Mouse (Mus musculus) lung, adult 2 months (tissue): ENCODE results near the gene Naif1.

Experiments used
- CTCF ChIP-seq: fragments of 200-500 bp; IDR thresholded peaks from 2 replicates; pipeline ENCODE4 v1.5.1; 2011; ENCODE audit warnings: mild to moderate bottlenecking, low read length, control low read depth; ENCODE audit not compliant: insufficient read depth
- POLR2A ChIP-seq: fragments of 200-500 bp; IDR thresholded peaks from 2 replicates; pipeline ENCODE4 v1.6.1; 2011; ENCODE audit warnings: low read depth, mild to moderate bottlenecking, control low read depth, low read length, borderline replicate concordance; ENCODE audit errors: extremely low read depth

DNA sequence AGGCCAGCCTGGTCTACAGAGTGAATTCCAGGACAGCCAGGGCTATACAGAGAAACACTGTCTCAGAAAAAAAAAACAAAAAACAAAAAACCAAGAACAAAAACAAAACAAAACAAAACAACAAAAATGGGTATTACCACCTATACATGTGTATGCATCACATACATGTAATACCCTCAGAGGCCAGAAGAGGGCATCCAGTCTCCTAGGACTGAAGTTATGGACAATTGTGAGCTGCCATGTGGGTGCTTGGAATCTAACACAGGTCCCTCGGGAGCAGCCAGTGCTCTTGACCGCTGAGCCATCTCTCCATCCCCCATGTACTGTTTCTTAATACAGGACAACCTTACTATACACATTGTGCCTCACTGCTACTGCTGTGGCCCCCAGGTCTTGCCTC lies 55.3 kb downstream of the Naif1 start:
- TF ChIP-seq CTCF (no peak), POLR2A (no peak)
